Mouse (Mus musculus) bone marrow, adult 2 months (tissue): ENCODE data around the gene Wfdc1.

Experiments used
- CTCF ChIP-seq: fragments of 200-500 bp; IDR thresholded peaks from 2 replicates; pipeline ENCODE4 v1.5.1; 2011; ENCODE audit warnings: low read length, control low read depth; ENCODE audit not compliant: control insufficient read depth, insufficient read depth
- POLR2A ChIP-seq: fragments of 200-500 bp; IDR thresholded peaks from 2 replicates; pipeline ENCODE4 v1.6.1; 2011; ENCODE audit warnings: low read depth, mild to moderate bottlenecking, control low read depth, low read length, borderline replicate concordance; ENCODE audit not compliant: control insufficient read depth

DNA sequence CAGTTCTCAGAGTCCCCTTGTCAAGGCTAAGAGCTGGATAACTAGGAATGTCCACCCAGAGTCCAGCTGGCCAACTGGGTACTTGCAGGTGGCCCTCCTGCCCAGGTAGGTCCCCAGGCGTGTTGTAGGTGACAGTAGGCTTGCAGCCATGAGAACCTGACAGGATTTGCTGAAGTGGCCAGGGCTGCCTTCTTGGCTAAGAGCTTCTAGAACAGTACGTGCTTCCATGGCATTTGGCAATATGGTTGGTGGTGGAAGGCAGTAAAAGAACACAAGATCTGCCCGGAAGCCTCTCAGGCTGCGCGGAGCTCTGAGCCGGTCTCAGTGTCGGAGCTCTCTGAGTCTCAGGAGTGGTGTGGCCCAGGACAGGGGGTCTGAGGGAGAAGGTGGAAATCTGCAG lies 41.2 kb upstream of the Wfdc1 start:
- TF ChIP-seq CTCF: no peak
- TF ChIP-seq POLR2A: no peak
